Mouse (Mus musculus): ENCODE measurements around the gene Tnfrsf13b.
"Not testable (repeated sequence)": the region's sequence is repeated elsewhere in the genome, so short reads cannot be mapped to it uniquely, and the experiment has no call there.

DNA sequence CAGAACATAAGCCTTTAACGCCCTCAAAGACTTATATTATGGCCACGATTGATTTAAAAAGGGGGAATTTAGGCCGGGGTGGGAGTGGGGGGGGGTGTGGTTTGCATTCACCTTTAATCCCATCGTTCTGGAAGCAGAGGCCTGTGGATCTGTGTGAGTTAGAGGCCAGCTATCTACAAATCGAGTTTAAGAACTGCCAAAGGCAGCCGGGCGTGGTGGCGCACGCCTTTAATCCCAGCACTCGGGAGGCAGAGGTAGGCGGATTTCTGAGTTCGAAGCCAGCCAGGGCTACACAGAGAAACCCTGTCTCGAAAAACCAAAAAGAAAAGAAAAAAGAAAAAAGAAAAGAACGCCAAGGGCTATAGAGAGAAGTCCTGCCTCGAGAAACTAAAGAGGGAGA is 46.9 kb downstream of the Tnfrsf13b start:
- TF ChIP-seq EP300 (optimal IDR thresholded peaks at IDR 0.05); CTCF (IDR thresholded peaks at IDR 0.05; ENCODE audit: low read depth): not testable (repeated sequence)

All from stomach, postnatal 0 days (tissue).